9 mouse cellular contexts compared by ENCODE assay signal in the genomic region with DNA sequence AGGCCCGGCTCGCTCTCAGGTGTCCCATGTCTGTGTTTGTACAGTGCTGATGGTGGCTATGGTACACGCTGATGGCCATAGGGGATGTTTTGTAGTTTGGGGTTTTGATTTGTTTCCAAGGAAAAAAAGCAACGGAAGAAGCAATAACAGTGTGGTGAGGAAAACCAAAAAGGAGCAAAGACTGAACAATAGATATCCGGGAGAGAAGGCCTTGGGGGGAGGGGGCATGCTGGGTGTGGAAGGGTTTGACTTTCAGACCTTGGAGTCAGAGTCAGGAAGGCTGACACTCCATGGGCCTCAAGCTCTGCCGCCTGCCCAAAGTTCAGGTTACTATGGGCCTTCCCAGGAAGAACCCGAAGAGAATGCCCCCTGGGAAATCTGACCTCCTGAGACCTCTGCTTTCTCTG.
A peak's percentile ranks its signal among the peaks of the same experiment; 100 is the strongest.
DNase-seq lines count a peak whose midpoint lies in the region; ATAC-seq and TF ChIP-seq lines count a peak whose summit lies in the region.
"Had no signal": no experiment of that assay in that cellular context is flagged by ENCODE, and none has a peak within 500 bp of the region (broad histone marks: within the 10 kb centered on the region; RNA-seq: fewer than 3 reads in every experiment).

No protein-coding gene starts in this region.

- no peaks in the 10 kb centered on the region for H3K9me3 ChIP-seq in forebrain, embryonic 11.5 days (ENCODE audit: control insufficient read depth, low read length)
- H3K9me3 ChIP-seq in intestine, embryonic 15.5 days, result no peaks in the 10 kb centered on the region
- H3K9me3 ChIP-seq in liver, postnatal 0 days (ENCODE audit: low read length), result no peaks in the 10 kb centered on the region

- H3K36me3 ChIP-seq in forebrain, embryonic 11.5 days (ENCODE audit: control insufficient read depth, insufficient read depth, low read length), result no peaks in the 10 kb centered on the region
- no peaks in the 10 kb centered on the region for H3K36me3 ChIP-seq in intestine, embryonic 15.5 days
- no peaks in the 10 kb centered on the region for H3K36me3 ChIP-seq in liver, postnatal 0 days (replicated peaks; ENCODE audit: insufficient read depth, low read length)

- no peak for TF ChIP-seq EP300 in liver, postnatal 0 days (IDR thresholded peaks at IDR 0.05; ENCODE audit: low read depth)

- peak overlapping the region; percentile 99 for H3K9ac ChIP-seq in forebrain, embryonic 11.5 days (ENCODE audit: low read length)
- peak overlapping the region; percentile 39 for H3K9ac ChIP-seq in intestine, embryonic 15.5 days
- H3K9ac ChIP-seq in liver, postnatal 0 days (replicated peaks), result peak overlapping the region; percentile 46

- ATAC-seq in forebrain, embryonic 11.5 days (replicated peaks; ENCODE audit: low FRiP score), result no peak
- no peak for ATAC-seq in intestine, embryonic 15.5 days
- no peak for ATAC-seq in liver, postnatal 0 days

- H3K27me3 ChIP-seq in forebrain, embryonic 11.5 days (ENCODE audit: control insufficient read depth, insufficient read depth, low read length), result no peaks in the 10 kb centered on the region
- H3K27me3 ChIP-seq in intestine, embryonic 15.5 days (replicated peaks), result no peaks in the 10 kb centered on the region
- peaks cover 40% of the 10 kb centered on the region for H3K27me3 ChIP-seq in liver, postnatal 0 days (ENCODE audit: insufficient read depth, low read length)

- H3K4me3 ChIP-seq in forebrain, embryonic 11.5 days (ENCODE audit: low read depth, low read length), result peak overlapping the region; percentile 90
- peak overlapping the region; percentile 95 for H3K4me3 ChIP-seq in intestine, embryonic 15.5 days (replicated peaks)
- H3K4me3 ChIP-seq in liver, postnatal 0 days (ENCODE audit: low read depth, low read length), result peak overlapping the region; percentile 71

- no peak for TF ChIP-seq CTCF in liver, postnatal 0 days (IDR thresholded peaks at IDR 0.05; ENCODE audit: low read depth)

- intact Hi-C loops in left cerebral cortex, postnatal 25 days (cut with DNase I), result loop anchor here (10.0 kb wide), 1 partner anchor 413 kb away; no protein-coding TSS in a partner anchor

- peaks cover 24% of the 10 kb centered on the region for H3K4me1 ChIP-seq in forebrain, embryonic 11.5 days (replicated peaks; ENCODE audit: control insufficient read depth, insufficient read depth, low read length)
- peaks cover 16% of the 10 kb centered on the region for H3K4me1 ChIP-seq in intestine, embryonic 15.5 days (replicated peaks)
- H3K4me1 ChIP-seq in liver, postnatal 0 days (ENCODE audit: insufficient read depth), result 0 out of 2 replicates have a peak, but pooled peaks cover 5% of the 10 kb centered on the region

- peak overlapping the region; percentile 96 for H3K4me2 ChIP-seq in forebrain, embryonic 11.5 days (ENCODE audit: low read depth, low read length, severe bottlenecking)
- H3K4me2 ChIP-seq in intestine, embryonic 15.5 days (replicated peaks), result peak overlapping the region; percentile 97
- peak overlapping the region; percentile 75 for H3K4me2 ChIP-seq in liver, postnatal 0 days (ENCODE audit: low read depth, low read length)

- DNase-seq in layer of hippocampus, postnatal 10 days (ENCODE audit: low spot score in 2 of 2), result peak; percentile 13 to 24
- DNase-seq in layer of hippocampus, postnatal 14 days (ENCODE audit: low spot score in 2 of 2), result no peak
- peak; percentile 54 for DNase-seq in forebrain, embryonic 11.5 days (ENCODE audit: low spot score)
- DNase-seq in liver, postnatal 0 days, result no peak
- no peak for DNase-seq in B cell, adult 2 months
- no peak for DNase-seq in urinary bladder, postnatal 25 days (ENCODE audit: low spot score)
- DNase-seq in left cerebral cortex, postnatal 25 days (ENCODE audit: low spot score in 2 of 2), result no peak

- WGBS in forebrain, embryonic 11.5 days, result 2% methylated on average over 7 of the region's 7 CpGs
- 20% methylated on average over 7 of the region's 7 CpGs for WGBS in intestine, embryonic 15.5 days
- WGBS in liver, postnatal 0 days (ENCODE audit: insufficient replicate concordance), result 33% methylated on average over 7 of the region's 7 CpGs

- H3K27ac ChIP-seq in forebrain, embryonic 11.5 days (ENCODE audit: low read depth, low read length), result peak overlapping the region; percentile 99
- H3K27ac ChIP-seq in intestine, embryonic 15.5 days, result peak overlapping the region; percentile 100
- peak overlapping the region; percentile 98 for H3K27ac ChIP-seq in liver, postnatal 0 days (ENCODE audit: low read depth)
- H3K27ac ChIP-seq: kidney, postnatal 0 days had no signal

Comparison
In these comparisons a context has a peak if more than half of its experiments do, and no peak if none do; other contexts are left out.
1. DNase-seq: peak in layer of hippocampus, postnatal 10 days (2 of 2) and forebrain, embryonic 11.5 days (single experiment); none in layer of hippocampus, postnatal 14 days (0 of 2), liver, postnatal 0 days (single experiment), B cell, adult 2 months (0 of 2), urinary bladder, postnatal 25 days (single experiment) and left cerebral cortex, postnatal 25 days (0 of 2).
2. H3K9ac ChIP-seq: peak in every context shown above with its lines; median percentile 99 in forebrain, embryonic 11.5 days; 46 in liver, postnatal 0 days; 39 in intestine, embryonic 15.5 days.
3. Peak in every context shown above with its lines, with median percentiles within 50 percentile points of each other: H3K27ac ChIP-seq, H3K4me2 ChIP-seq and H3K4me3 ChIP-seq.